Mouse (Mus musculus) intestine, postnatal 0 days (tissue): ENCODE results near the gene Hist1h2ac. TPM values are rescaled to one million over a fixed set of nuclear protein-coding genes. Genes with fewer than 3 reads are reported as not detected.

Experiments
- ATAC-seq: fragments of 200-750 bp; cut with Nextera tagmentation; 2 replicates; pipeline ENCODE4 v1.8.0; 2017; ENCODE audit warnings: mild to moderate bottlenecking, moderate TSS enrichment, moderate library complexity
- H3K27ac ChIP-seq: fragments of 300-500 bp; sonication (generic); 2 replicates; pipeline ENCODE4 v1.5.1; 2014; ENCODE audit warnings: mild to moderate bottlenecking, low read depth, low read length, moderate library complexity
- H3K27me3 ChIP-seq: fragments of 300-500 bp; sonication (generic); replicated peaks from 2 replicates; pipeline ENCODE4 v1.6.1; 2014; ENCODE audit warnings: low read length, mixed read lengths; ENCODE audit not compliant: control insufficient read depth, insufficient read depth
- H3K36me3 ChIP-seq: fragments of 300-500 bp; sonication (generic); 2 replicates; pipeline ENCODE4 v1.6.1; 2014; ENCODE audit warnings: mild to moderate bottlenecking, moderate library complexity; ENCODE audit not compliant: control insufficient read depth, insufficient read depth
- H3K4me1 ChIP-seq: fragments of 300-500 bp; sonication (generic); replicated peaks from 2 replicates; pipeline ENCODE4 v1.6.1; 2014; ENCODE audit warnings: antibody characterized with exemption, low read length, mixed read lengths; ENCODE audit not compliant: control insufficient read depth, insufficient read depth
- H3K4me2 ChIP-seq: fragments of 300-500 bp; sonication (generic); replicated peaks from 2 replicates; pipeline ENCODE4 v1.6.1; 2014; ENCODE audit warnings: low read depth, mild to moderate bottlenecking, moderate library complexity
- H3K4me3 ChIP-seq: fragments of 300-500 bp; sonication (generic); 2 replicates; pipeline ENCODE4 v1.5.1; 2014; ENCODE audit warnings: low read depth, low read length
- H3K9ac ChIP-seq: fragments of 300-500 bp; sonication (generic); 2 replicates; pipeline ENCODE4 v1.6.1; 2014; ENCODE audit warnings: mild to moderate bottlenecking, low read depth, low read length
- H3K9me3 ChIP-seq: fragments of 300-500 bp; sonication (generic); 2 replicates; pipeline ENCODE4 v1.6.1; 2016; ENCODE audit warnings: mixed run types; ENCODE audit not compliant: control insufficient read depth
- CTCF ChIP-seq: sonication (generic); IDR thresholded peaks from 2 replicates; pipeline ENCODE4 v1.5.1; 2016; ENCODE audit warnings: low read depth, mild to moderate bottlenecking, control low read depth, antibody characterized with exemption, moderate library complexity
- WGBS: fragments of 180-500 bp; shearing (Covaris S2); extraction: QIAGEN DNeasy Blood & Tissue Kit; methylation state at CpG from one replicate; pipeline ENCODE4 v1.1.7; 2014; 5-methylcytosine and 5-hydroxymethylcytosine counted together
- polyA plus RNA-seq: library from polyadenylated mRNA; unstranded; fragments of >200 nt; fragmentation: Nextera tagmentation; extraction: Ambion mirVana; gene quantifications from 2 replicates; pipeline ENCODE4 v1.2.1, GENCODE M21; 2015

Gene Hist1h2ac
- 0.46 TPM in 2 replicates for polyA plus RNA-seq

DNA sequence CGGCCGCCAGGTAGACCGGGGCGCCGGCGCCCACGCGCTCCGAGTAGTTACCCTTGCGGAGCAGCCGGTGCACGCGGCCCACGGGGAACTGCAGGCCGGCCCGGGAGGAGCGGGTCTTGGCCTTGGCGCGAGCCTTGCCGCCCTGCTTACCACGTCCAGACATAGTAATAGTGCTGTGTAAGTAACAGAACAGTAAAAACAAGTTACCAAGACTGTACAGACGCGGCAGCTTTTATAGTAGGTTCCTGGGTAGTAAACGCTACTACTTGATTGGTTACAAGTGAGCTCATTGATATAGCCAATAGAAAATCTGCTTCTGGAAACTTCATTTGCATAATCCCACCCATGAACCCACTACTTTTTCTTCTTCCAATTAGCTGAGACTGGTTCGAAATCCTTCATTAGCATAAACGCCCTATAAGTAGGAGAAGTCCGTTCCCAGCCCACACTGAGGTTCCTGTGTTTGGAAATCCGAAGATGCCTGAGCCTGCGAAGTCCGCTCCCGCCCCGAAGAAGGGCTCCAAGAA lies at the start of gene Hist1h2ac, which contains the start of gene Hist1h2bc:
TSS of gene Hist1h2ac (minus strand) at position 194 of the 527 bp plus-strand sequence.
TSS of gene Hist1h2bc (plus strand) at position 445 of the 527 bp plus-strand sequence.
- peak within 1 kb of the TSS; percentile 95 for H3K27ac ChIP-seq
- no peak; the same call in 1 of the 2 replicates for TF ChIP-seq CTCF
- peak within 1 kb of the TSS; percentile 61 for H3K4me2 ChIP-seq
- H3K9me3 ChIP-seq, result no peaks in the 10 kb centered on the region
- WGBS, result 0% methylated on average over 32 of the region's 32 CpGs
- H3K36me3 ChIP-seq, result no peaks in the 10 kb centered on the region
- 0 out of 2 replicates have a peak, but pooled peaks cover 3% of the 10 kb centered on the region for H3K4me1 ChIP-seq
- H3K9ac ChIP-seq, result peak within 1 kb of the TSS; percentile 60
- H3K4me3 ChIP-seq, result peak within 1 kb of the TSS; percentile 48
- peak; percentile 92 for ATAC-seq
- H3K27me3 ChIP-seq, result no peaks in the 10 kb centered on the region

DNA sequence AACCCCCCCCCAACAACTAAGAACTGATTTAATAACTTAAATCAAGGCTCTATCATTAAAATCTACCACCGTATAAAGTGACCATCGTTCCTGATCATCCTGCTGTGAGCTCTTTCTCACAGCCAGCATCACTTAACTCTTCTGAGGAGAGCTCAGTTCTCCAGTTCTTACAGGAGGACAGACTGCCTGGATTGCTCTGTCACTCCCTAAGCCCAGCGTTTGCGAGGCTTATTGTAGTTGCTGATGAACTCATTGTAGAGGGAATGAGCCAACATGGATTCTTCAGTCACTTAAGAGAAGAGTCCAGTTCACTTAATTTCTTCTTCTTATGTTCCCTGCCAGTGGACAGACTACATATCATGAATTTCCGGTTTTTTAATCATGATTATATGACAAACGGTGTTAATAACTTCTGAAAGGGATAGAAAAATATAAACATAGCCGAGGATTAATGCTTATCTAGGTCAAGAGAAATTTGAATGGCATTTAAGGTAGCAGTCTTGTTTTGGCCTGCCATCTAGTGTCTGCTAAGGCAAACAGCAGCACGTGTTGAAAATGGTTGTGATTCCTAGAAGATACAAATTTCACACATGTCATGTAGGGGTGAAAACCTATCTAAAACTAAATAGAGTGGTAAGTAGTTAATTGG lies 48.5 kb upstream of the Hist1h2ac start:
- H3K27ac ChIP-seq, result no peak overlapping the region
- no peak overlapping the region for H3K4me2 ChIP-seq
- H3K4me3 ChIP-seq, result no peak overlapping the region
- H3K9me3 ChIP-seq, result no peaks in the 10 kb centered on the region
- H3K27me3 ChIP-seq, result no peaks in the 10 kb centered on the region
- H3K9ac ChIP-seq, result no peak overlapping the region
- H3K4me1 ChIP-seq, result no peaks in the 10 kb centered on the region
- no peaks in the 10 kb centered on the region for H3K36me3 ChIP-seq
- ATAC-seq, result no peak
- WGBS, result 23% methylated on average over 8 of the region's 8 CpGs
- TF ChIP-seq CTCF, result peak; percentile 93

DNA sequence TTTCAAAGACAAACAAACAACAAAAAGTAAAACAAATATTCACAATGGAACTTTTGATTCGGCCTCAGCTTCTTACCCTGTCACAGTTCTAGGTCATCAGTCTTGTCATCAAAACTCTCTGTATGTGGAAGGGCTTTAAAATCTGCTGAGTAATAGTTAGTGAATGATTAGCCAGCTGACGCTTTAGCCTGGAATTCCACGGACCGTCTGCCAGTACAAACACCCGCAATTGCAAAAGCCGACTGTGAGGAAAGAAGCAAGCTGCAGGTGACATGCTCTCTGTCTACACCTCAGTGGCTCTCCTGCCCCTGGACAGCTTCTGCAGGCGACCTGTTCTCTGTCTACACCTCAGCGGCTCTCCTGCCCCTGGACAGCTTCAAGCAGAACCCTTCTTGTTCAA lies 46.7 kb upstream of the Hist1h2ac start:
- Histone ChIP-seq H3K4me1 (no peaks in the 10 kb centered on the region), H3K27me3 (no peaks in the 10 kb centered on the region), H3K27ac (no peak overlapping the region), H3K4me3 (no peak overlapping the region), H3K9me3 (no peaks in the 10 kb centered on the region), H3K36me3 (no peaks in the 10 kb centered on the region), H3K4me2 (peak overlapping the region; percentile 35), H3K9ac (no peak overlapping the region)
- no peak for TF ChIP-seq CTCF
- 17% methylated on average over 8 of the region's 8 CpGs for WGBS
- ATAC-seq, result peak; percentile 75

DNA sequence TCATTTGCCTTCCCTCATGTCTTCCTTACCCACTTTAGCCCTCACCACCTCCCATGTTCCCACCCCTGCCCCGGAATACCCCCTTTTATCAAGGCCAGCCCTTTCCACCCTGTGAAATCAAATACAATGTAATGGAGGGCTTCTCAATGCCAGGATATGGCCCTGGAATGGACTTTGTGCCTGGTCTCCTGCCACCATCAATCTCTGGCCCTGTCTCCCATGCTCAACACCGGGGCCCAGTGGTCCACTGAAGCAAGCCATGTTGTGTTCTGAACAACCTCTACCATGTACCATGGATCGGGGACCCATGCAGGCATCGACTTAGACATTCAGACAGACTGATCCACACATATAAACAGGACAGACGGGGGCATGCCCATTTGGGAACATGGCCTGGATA lies 46.0 kb upstream of the Hist1h2ac start:
- Histone ChIP-seq H3K9ac (no peak overlapping the region), H3K9me3 (no peaks in the 10 kb centered on the region), H3K36me3 (no peaks in the 10 kb centered on the region), H3K4me2 (no peak overlapping the region), H3K4me1 (no peaks in the 10 kb centered on the region), H3K27ac (no peak overlapping the region), H3K4me3 (no peak overlapping the region), H3K27me3 (no peaks in the 10 kb centered on the region)
- TF ChIP-seq CTCF, result no peak
- ATAC-seq, result no peak
- 90% methylated on average over 5 of the region's 5 CpGs for WGBS

DNA sequence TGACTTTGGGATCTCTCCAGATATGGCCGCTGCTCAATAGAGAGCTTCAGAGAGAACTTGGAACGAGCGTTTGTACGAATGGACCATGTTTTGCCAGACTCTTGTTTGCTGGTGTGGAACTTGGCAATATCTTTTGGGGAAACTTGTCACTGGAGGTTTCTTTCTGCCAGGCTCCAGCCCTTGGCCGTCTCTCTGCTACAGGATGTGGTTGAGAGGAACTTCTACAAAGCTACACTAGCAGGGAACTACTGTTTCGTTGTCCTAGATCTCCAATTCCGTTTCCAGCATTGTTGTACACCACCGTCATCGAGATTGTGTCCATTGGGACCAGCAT lies 45.4 kb upstream of the Hist1h2ac start:
- no peak for ATAC-seq
- no peak for TF ChIP-seq CTCF
- Histone ChIP-seq H3K27ac (no peak overlapping the region), H3K4me1 (no peaks in the 10 kb centered on the region), H3K4me2 (no peak overlapping the region), H3K27me3 (no peaks in the 10 kb centered on the region), H3K9me3 (no peaks in the 10 kb centered on the region), H3K4me3 (no peak overlapping the region), H3K9ac (no peak overlapping the region), H3K36me3 (no peaks in the 10 kb centered on the region)
- WGBS, result 92% methylated on average over 9 of the region's 9 CpGs

DNA sequence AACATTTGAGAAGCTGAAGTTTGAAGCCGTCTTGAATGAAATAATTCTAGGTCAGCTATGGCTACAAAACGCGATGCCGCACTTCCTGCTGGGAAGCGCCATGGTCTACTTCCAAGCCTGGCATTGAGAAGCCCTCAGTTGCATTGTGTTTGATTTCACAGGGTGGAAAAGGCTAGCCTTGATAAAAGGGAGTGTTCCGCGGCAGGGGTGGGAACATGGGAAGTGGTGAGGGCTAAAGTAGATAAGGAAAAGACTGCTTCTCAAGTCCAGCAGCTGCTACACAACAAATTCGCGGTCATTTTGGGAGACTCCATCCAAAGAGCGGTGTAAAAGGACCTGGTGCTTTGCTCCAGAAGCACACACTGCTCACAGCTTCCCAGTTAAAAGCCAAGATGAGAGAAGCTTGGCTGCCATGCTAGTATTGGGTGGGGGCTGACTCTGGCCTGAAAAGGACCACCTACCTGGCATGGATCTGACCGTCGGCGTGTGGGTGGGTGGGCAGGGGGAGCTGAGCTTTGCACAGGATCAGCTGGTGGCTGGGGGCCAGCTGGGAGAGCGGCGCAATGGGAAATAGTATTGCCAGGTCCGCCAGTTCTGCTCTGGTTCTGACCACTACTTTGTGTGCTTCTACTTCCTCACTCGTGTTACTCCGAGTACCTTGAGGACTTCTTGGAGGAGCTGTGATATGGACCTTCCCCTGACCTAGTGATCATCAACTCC lies 44.9 kb upstream of the Hist1h2ac start:
- Histone ChIP-seq H3K4me3 (no peak overlapping the region), H3K9me3 (no peaks in the 10 kb centered on the region), H3K4me1 (no peaks in the 10 kb centered on the region), H3K27me3 (no peaks in the 10 kb centered on the region), H3K27ac (no peak overlapping the region), H3K36me3 (no peaks in the 10 kb centered on the region), H3K9ac (no peak overlapping the region), H3K4me2 (no peak overlapping the region)
- no peak for TF ChIP-seq CTCF
- ATAC-seq, result no peak
- 87% methylated on average over 18 of the region's 18 CpGs for WGBS
